Mouse (Mus musculus): ENCODE measurements around the gene Ncf4.
"Not testable (repeated sequence)": the region's sequence is repeated elsewhere in the genome, so short reads cannot be mapped to it uniquely, and the experiment has no call there.

The Ncf4 gene

DNA sequence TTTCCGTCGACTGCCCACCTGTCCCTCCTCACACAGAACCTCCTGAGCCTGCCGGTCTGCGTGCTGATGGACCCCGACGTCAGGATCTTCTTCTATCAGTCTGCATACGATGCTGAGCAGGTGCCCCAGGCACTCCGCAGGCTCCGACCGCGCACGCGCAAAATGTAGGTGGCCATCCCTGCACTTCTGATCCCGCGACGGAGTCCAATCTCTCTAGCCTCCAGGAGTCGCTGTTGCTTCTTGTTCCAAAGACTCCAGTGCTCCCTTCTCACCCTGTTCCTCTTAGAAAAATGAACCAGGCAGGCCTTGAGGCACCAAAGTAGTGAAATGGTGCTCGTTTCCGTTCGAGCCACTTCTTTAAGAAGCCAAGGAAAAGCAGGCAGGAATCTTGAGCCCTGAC, 10.2 kb downstream of the Ncf4 start:
- peak; percentile 88 to 90 for DNase-seq

DNA sequence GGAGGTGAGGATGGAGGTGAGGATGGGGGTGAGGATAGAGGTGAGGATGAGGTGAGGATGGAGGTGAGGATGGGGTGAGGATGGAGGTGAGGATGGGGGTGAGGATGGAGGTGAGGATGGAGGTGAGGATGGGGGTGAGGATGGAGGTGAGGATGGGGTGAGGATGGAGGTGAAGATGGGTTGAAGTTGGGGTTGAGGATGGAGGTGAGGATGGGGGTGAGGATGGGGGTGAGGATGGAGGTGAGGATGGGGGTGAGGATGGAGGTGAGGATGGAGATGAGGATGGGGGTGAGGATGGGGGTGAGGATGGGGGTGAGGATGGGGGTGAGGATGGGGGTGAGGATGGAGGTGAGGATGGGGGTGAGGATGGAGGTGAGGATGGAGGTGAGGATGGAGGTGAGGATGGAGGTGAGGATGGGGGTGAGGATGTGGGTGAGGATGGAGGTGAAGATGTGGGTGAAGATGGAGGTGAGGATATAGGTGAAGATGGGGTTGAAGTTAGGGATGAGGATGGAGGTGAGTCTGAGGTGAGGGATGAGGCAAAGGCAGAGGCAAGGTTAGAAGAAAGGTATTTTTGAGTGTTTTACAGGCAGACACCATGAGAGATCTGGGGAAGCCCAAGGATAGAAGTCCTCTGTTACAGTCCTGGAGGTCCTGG, 12.1 kb downstream of the Ncf4 start:
- DNase-seq, result not testable (repeated sequence)

DNA sequence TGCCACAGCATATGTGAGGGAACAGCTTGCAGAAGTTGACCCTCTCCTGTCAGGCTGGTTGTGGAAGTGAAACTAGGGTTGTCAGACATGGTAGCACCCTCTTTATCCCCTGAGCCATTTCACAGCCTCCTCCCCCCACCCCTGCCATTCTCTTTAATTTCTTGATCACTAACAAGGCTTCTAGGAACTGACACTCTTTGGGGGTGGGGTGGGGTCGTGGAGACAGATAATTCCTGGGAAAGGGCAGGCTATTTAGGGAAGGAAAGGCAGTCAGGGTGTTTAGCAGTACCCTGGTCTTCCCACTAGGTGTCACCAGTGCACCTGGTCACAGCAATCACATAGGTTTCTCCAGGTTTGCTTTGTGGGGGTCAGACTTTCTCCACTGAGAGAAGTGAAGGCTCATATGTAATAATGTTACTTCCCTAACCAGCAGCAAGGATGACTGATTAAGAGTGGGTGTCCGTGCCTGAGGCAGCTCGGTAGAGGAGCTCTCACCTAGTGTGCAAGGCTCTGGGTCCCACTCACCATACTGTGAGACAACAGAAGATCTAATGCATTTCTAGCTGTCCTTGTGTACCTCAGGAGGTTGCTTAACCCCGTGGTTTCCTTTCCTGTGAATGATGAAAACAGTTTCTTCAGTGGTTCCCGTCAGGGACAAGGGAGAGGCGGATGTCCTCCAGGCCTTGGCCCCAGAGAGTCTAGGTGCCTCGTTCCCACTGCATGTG, 12.9 kb downstream of the Ncf4 start:
- DNase-seq, result peak; percentile 83 to 86

DNA sequence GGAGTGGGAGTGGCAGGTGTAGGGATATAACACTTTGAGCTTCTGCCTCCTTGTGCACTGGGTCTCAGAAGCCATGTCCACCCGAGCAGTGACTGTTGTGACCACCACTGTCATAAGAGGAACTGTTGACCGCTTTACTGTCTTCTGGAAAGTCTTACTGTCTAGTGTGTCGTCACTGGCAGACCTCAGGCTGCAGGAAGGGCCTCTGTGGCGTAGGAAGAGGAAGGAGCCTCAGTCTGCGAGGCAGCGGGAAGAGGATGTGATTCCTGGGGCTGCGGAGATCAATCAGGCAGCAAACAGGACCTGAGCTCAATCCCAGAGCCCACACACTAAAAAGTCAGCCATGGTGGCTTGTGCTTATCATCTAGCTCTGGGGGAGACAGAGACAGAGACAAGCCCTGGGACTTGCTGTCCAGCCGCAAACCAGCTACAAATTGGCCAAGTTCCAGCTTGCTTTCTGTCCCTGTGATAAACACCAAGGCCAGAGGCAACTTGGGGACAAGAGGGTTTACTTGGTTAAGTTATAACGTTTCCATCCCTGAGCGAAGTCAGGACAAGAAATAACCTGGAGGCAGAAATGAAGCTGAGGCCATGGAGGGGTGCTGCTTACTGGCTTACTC, 13.8 kb downstream of the Ncf4 start:
- no peak for DNase-seq

DNA sequence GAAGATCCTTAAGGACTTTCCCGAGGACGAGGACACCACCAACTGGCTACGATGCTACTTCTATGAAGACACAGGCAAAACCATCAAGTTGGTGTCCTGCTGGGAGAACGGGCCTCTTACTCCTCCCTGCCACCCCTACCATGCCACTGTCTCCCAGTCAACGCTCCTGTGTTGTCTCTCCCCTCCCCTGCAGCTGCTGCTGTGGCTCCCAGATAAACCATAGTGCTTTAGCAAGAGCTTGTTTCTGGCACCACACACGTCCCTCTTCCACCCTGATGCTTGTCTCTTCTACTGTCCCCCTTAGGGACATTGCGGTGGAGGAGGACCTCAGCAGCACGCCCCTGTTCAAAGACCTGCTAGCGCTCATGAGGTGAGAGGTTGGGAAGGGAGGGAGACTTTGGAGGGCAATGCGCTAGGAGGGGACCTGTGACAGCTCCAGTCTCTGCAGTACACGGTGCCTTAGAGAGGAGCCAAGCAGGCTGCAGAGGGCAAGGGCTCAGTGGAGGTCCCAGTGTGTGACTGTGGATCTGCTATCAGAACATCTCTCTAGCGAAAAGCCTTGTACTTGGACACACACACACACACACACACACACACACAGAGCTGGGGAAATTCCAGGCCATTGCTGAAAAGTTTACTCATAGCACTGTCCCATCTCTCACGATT, 16.2 kb downstream of the Ncf4 start:
- no peak for DNase-seq

DNA sequence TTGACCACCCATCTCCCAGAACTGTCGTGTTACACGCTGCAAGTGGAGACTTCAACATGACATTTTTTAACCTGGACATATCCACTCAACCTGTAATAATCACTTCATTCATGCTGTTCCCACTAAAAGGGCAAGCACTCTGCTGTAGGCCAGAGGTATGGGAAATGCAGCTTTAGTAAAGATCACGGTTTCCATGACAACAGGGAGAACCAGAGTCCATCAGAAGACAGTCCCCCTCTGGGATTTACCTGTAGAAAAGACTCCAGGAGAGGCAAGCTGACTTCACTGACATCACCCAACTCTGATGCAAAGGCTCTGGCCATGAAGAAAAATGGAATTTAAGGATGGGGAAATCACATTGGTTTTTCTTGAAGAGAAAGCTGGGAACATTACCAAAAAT, 18.7 kb downstream of the Ncf4 start:
- no peak for DNase-seq

DNA sequence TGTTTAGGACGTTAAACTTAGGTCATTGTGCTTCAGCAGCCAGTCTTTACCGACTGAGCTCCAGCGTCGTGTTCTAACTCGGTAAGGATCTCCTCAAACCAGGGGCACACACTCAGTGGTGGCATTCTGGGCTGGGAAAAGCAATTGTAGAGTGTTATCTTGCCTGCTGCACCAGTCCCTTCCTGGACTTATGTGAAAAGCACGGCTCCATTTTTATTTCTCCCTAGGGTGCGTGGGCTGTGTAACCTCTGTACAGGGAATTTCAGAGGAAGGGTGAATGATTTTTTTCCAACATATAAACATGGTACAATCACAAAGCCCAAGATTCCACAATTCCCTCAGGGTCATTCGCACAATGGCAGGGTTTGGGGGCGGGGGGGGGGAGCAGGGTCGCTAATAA, 22.8 kb downstream of the Ncf4 start:
- no peak for DNase-seq

DNA sequence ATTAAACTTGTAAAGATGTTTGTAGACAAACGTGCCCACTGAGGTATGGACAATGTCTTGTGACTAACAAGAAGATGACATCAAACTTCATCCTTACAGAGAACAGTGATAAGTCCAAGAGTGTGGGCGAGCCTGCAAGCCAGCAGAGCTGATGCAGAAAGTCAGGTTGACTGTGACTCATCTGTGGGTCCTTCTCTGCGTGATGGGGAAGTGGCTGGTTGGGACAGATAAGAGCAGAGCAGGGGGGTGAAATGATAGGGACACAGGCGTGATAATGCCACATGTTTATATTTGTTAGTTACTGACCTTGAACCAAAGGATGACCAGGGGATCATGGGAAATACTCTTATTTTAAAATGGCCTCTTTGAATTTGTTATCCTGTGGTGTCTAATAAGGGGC, 23.3 kb downstream of the Ncf4 start:
- no peak for DNase-seq

DNA sequence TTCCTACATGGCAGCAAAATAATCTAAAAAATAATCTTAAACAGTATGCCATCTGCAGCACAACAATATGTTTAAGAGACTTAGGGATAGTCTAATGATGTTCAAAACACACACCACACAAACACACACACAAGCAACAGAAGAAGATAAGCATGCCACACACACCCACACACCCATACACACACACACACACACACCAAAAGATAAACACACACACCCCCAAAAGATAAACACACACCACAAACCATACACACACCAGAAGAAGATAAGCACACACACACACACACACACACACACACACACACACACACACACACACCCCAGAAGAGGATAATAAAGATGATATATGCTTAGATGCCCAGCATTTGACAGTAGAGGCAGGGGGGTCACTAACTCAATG, 26.6 kb downstream of the Ncf4 start:
- DNase-seq, result no peak

DNA sequence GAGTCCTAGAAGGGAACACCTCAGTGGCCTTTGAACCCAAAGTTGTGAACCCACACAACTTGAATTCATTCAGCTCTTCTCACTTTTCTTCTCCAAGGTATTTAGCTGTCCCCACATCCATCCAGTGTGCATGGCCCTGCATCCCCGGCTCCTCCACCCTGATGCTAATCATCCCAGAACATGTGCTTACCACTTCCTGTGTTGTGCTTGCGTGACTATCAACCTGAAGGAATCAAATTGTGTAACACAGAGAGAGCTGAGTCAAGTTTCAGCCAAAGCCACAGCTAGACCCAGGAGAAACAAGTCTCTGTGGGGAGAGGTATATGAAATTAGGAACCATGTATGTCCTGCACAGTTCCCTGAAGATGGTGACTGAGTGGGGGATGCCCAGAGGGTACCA, 33.7 kb downstream of the Ncf4 start:
- no peak for DNase-seq

DNA sequence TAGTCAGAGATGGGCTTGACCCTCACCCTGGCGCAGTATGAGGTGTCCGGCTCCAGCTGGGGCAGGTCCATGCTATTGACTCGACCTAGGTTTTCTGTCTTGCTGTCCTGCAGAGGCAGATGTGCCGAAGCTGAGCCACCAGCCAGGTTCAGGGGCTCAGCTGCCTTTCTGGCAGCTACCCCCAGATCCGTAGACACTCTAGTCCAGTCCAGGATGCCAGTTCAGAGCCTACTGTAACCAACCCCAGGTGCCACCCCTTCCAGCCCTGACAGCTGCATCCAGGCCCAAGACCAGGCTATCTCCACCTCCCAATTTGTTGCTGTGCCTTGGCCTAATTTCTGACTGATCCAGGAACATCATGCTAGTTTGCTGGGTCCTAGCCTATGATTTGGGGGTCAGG, 43.3 kb downstream of the Ncf4 start:
- DNase-seq, result no peak

DNA sequence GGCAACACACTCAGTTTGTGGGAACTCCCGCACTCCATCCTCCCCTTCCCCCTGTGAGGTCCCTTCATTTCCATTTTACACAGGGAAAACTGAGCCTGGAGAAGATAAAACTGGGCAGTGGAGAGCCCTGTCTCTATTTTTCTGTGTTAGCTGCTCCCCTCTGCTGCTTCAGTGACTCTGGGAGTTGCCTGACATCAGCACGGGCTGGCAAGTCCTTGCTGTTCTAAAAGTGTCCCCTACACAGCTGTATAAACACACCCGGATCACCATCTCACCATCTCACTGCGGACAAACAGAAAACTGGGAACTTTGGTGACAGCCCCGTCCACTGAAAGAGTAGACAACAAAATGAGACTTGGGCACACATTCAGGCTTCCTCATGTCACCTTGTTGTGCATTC, 45.2 kb downstream of the Ncf4 start:
- not testable (repeated sequence) for DNase-seq

DNA sequence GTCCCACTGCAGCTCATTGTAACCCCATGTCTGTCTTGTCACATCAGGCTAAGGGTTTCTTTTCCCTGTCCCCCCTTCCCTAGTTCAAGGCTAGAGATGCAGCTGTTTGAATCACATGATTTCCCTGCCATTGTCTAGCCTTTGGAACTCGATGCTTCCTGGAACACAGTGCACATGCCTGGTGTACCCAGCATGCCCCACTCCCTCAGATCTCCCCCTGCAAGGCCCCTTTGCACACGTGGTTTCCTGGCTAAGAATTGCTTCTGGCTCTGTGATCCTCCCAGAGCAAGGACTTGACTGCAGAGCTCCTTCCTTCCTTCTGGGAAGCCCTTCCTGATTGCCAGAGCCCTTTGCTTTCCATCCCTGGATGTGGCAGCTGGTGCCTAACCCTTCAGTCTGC, 48.6 kb downstream of the Ncf4 start:
- not testable (repeated sequence) for DNase-seq

DNA sequence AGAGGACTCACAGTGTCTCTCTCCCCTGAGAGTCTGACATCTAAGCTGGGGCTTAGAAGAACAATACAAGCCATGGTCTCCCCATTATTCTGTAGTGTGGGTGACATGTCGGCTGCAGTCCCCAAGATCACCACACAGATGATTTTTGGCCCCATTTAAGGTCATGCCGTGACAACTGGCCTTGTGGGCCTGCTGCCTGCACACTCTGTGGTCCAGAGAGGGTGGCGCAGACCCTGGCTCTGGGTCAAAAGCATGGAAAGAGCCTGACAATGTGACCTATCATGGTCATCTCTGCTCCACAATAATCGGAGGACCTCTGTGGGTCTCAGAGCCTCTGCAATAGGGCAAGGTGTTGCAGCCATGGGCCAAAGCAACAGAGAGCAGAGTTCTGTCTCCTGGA, 49.1 kb downstream of the Ncf4 start:
- no peak for DNase-seq

DNA sequence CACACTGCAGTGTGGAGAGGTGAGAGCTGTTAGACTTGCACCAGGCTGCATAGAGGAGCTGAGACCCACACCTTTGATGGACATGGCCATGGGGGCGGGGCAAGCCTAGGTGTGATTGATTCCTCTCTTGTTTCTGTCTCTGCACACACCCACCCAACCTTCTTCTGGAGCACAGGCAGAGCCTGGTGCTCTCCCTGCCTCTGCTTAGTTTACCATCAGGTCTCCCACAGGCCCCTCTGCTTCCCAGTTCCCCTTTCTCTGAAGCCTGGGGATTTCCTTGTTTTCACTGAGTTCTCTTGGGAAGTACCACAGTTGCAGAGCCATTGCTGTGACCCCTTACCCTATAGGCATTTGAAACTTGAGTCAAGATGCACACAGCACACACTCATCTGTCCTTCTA, 54.0 kb downstream of the Ncf4 start:
- no peak for DNase-seq

DNA sequence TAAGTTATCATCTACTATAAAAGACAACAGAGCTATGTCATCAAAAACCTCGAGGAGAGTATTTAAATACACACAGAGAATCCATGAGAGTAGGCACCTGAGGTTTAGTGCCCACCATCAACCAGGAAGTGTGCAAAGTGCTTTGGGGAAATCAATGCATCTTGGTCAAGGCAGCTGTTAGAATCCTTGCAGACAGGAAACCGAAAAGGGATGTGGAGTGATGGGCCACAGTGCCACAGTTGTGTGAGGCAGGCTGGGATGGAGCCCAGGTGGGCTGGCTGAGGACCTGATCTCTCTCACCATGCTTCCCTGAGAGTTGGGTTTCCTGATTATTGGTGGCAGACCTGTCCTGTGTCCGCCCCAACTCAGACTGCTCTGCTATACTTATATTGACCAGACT, 55.0 kb downstream of the Ncf4 start:
- DNase-seq, result no peak

DNA sequence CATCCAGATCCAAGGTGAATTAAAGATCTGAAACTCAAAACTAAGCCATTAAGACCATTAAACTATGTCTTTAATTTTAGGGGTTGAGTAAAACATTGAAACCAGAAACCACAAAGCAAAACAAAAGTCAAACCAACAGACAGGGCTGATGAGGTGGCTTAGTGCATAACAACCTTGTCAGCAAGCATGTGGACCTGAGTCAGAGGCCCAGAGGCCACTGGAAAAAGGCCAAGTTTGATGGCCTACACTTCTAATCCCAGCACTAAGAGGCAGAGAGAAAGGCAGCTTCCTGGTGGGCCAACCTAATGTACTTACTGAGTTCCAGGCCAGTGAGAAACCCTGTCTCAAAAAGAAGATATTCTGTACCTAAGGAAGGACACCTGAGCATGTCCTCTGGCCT, 56.2 kb downstream of the Ncf4 start:
- DNase-seq, result no peak

DNA sequence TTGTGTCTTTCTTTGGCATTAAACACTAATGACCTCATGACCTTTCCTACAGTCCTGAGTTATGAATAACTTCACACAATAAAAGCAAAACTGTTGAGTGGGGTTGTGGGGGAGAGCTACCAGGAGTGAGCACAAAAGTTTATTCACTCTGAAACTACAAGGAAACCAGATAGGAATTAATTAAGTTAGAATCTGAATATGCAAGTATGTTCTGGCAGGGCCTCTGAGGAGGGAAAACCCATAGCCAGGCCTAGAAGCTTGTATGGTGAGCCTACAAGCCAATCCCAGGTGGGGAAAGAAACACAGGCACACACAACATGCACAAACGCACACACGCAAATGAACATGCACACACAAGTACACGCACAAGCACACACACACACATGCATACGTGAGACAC, 58.1 kb downstream of the Ncf4 start:
- DNase-seq, result no peak

DNA sequence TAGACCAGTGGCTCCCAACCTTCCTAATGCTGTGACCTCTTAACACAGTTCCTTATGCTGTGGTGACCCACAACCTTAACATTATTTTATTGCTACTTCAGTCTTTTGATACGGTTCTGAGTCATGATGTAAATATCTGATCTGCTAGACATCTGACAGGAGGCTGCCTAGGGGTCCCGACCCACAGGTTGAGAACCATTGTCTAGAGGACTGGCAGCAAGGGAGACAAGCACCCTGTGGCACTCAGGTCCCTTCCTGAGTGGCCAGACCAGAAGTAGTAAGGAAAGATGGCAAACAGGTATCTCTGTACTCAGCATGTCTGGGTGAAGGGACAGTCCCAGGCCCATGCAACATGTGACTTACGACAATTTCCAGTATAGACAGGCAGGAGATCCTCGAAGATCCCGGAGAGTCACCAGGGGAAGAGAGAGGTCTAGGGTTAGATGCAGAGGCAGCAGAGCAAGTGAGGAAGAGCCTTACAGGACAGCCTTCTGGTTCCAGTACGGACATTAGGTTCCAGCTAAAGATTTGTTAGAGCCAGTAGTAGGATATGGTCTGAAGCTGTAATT, 59.1 kb downstream of the Ncf4 start:
- no peak for DNase-seq

DNA sequence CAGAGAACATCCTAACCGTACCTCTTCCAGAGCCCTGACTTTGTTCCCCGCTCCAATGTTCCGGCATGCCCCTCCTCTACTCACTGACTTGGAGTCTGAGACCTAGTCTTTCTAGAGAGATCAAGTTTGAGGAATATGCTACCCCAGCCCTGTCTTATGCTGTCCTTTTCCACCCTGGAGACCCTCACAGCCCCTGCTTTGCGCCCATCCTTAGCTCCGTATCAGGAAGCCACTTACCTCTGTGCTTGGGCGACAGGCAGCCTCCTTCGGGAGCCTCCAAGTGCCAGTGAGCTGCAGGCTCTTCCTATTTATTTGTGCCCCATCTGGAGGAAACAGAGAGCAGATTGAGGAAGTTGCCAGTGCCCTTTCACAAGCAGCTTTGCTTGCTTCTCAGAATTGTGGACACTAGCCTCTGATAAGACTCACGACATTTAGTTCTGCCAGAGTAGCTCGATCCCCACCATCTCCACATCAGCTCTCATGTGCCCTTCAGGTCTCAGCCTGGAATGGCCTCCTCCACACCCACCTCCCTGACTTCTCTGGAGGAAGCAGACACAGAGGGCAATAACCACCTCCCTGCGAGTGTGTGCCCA, 60.8 kb downstream of the Ncf4 start, which contains the start of gene Csf2rb2:
Csf2rb2 (minus strand) TSS at position 381 of the 593 bp plus-strand sequence.
- no peak for DNase-seq

DNA sequence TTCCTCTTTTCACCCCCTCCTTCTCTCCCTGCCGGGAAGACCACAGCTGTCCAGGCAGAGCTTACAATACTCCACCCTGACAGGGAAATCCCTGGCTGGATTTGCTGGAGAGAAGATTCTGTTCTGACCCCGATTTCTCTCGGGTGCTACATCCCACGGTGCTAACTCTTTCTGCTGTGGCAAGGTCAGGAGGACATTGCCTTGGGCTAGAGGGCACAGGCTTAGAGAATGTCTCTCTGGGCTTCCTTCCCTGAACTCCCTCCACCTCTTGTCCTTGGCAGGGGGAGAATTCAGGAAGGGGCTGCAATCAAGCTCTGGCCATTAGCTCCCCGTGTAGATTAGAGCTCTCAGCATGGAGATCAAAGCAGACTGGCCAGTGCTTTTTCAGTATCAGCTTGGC, 65.3 kb downstream of the Ncf4 start:
- DNase-seq, result no peak

DNA sequence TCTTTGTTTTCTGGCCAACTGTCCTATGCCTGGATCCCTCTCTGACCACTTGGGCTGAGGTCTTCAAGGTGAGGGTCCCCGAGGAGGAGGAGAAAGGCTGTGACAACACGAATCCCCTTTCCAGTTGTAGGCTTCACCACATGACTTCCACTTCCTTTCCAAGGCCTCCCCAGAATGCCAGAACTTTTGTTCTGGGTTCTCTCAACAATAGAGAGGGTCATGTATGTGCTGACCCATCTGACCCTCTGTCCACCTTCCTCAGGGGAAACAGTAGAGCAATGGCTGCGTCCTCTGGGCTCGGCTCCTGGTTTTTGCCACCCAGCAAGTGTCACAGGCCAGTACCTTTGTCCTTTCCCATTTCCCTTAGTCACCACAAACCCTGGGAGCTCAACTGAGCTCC, 66.4 kb downstream of the Ncf4 start:
- DNase-seq, result no peak
